Comparison of ENCODE assay signal across 8 mouse cellular contexts in the genomic region with DNA sequence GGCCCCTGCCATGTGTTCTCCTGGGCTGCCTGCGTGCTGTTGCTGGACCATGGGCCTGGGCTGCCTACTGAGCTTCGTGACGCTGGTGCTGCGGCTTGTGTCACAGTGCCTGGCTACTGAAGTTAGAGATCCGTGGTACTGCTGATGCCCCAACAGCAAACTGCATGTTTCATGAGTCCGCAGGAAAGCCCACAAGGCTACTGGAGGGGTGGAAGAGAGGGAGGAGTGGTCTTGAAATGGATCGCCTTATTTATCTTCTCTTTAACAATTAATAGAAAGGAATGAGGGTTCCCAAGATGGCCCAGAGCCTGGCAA. TPM values are rescaled to one million over a fixed set of nuclear protein-coding genes. Genes with fewer than 3 reads are reported as not detected.
DNase-seq lines count a peak whose midpoint lies in the region; ATAC-seq and TF ChIP-seq lines count a peak whose summit lies in the region.

Gene Tfam (minus strand): TSS at position 41 of the 315 bp plus-strand sequence.

- ATAC-seq in erythroblast, adult 5-6 weeks (replicated peaks; ENCODE audit: low FRiP score, poor library complexity, severe bottlenecking) = no peak
- no peak for ATAC-seq in forebrain, postnatal 0 days
- ATAC-seq in hindbrain, embryonic 16.5 days = no peak

- H3K4me2 ChIP-seq in forebrain, postnatal 0 days (ENCODE audit: low read depth) = peak within 1 kb of the TSS; percentile 96
- H3K4me2 ChIP-seq in hindbrain, embryonic 16.5 days (ENCODE audit: low read length) = peak within 1 kb of the TSS; percentile 88

- TF ChIP-seq POLR2A in MEL (IDR thresholded peaks at IDR 0.05; ENCODE audit: control insufficient read depth in 1 of 2, insufficient read depth in 1 of 2, low read depth in 1 of 2, low read length in 2 of 2, poor library complexity in 1 of 2) = peak in 1 of 2 experiments; percentile 25; a peak in 1 of 4 replicates

- DNase-seq in MEL (ENCODE audit: low read depth, low spot score) = no peak
- DNase-seq in forebrain, postnatal 0 days = no peak
- no peak for DNase-seq in retina, postnatal 1 day
- no peak for DNase-seq in kidney, adult 18-20 months

- H3K9me3 ChIP-seq in erythroblast, embryonic 14.5 days (ENCODE audit: control insufficient read depth, low read length) = no peaks in the 10 kb centered on the region
- H3K9me3 ChIP-seq in MEL (replicated peaks; ENCODE audit: insufficient read depth, low read length) = no peaks in the 10 kb centered on the region
- no peaks in the 10 kb centered on the region for H3K9me3 ChIP-seq in forebrain, postnatal 0 days (ENCODE audit: low read length)
- H3K9me3 ChIP-seq in hindbrain, embryonic 16.5 days (ENCODE audit: control insufficient read depth, low read length) = no peaks in the 10 kb centered on the region

- TF ChIP-seq CTCF in MEL (IDR thresholded peaks at IDR 0.05 in 2 of 3, conservative IDR thresholded peaks at IDR 0.05 in 1 of 3; ENCODE audit: control insufficient read depth in 1 of 3, insufficient read depth in 1 of 3, low read depth in 2 of 3, low read length in 3 of 3, poor library complexity in 1 of 3, severe bottlenecking in 1 of 3) = no peak
- TF ChIP-seq CTCF in forebrain, postnatal 0 days (IDR thresholded peaks at IDR 0.05; ENCODE audit: low read depth) = no peak

- peaks cover 29% of the 10 kb centered on the region for H3K36me3 ChIP-seq in erythroblast, embryonic 14.5 days (ENCODE audit: control insufficient read depth)
- H3K36me3 ChIP-seq in MEL (ENCODE audit: control insufficient read depth in 1 of 2, insufficient read depth in 2 of 2, low read length in 2 of 2) (peaks cover 12 to 22% of the 10 kb centered on the region in 2 experiments), macrophage (ENCODE audit: inconsistent target) (peaks cover 19% of the 10 kb centered on the region; the same call in 1 of the 2 replicates)
- peaks cover 18% of the 10 kb centered on the region for H3K36me3 ChIP-seq in forebrain, postnatal 0 days (ENCODE audit: insufficient read depth)
- H3K36me3 ChIP-seq in hindbrain, embryonic 16.5 days (ENCODE audit: control insufficient read depth, insufficient read depth, low read length) = peaks cover 13% of the 10 kb centered on the region

- H3K27ac ChIP-seq in MEL (ENCODE audit: control insufficient read depth, low read depth, low read length) = peak within 1 kb of the TSS; percentile 83
- peak within 1 kb of the TSS; percentile 77 for H3K27ac ChIP-seq in forebrain, postnatal 0 days (ENCODE audit: low read depth, low read length)
- H3K27ac ChIP-seq in hindbrain, embryonic 16.5 days (ENCODE audit: low read depth, low read length) = peak within 1 kb of the TSS; percentile 75
- H3K27ac ChIP-seq in macrophage = no peak within 1 kb of the TSS

- TF ChIP-seq EP300 in MEL (IDR thresholded peaks at IDR 0.05; ENCODE audit: low read depth in 1 of 2, low read length in 2 of 2) = no peak

- peaks cover 18% of the 10 kb centered on the region for H3K4me1 ChIP-seq in erythroblast, embryonic 14.5 days (ENCODE audit: control insufficient read depth)
- H3K4me1 ChIP-seq in MEL (ENCODE audit: control insufficient read depth in 1 of 2, insufficient read depth in 2 of 2, low read length in 2 of 2) = peaks cover 3 to 11% of the 10 kb centered on the region in 2 experiments
- peaks cover 5% of the 10 kb centered on the region; the same call in 1 of the 2 replicates for H3K4me1 ChIP-seq in forebrain, postnatal 0 days (ENCODE audit: insufficient read depth)
- peaks cover 7% of the 10 kb centered on the region for H3K4me1 ChIP-seq in hindbrain, embryonic 16.5 days (ENCODE audit: control insufficient read depth, insufficient read depth, low read depth, low read length)

- peak within 1 kb of the TSS; percentile 98 for H3K4me3 ChIP-seq in erythroblast, embryonic 14.5 days (replicated peaks)
- H3K4me3 ChIP-seq in MEL (ENCODE audit: control insufficient read depth in 1 of 2, insufficient read depth in 1 of 2, low read depth in 2 of 2, low read length in 2 of 2) (peak within 1 kb of the TSS; percentile 86 to 98), macrophage (ENCODE audit: inconsistent target) (peak within 1 kb of the TSS; percentile 66)
- peak within 1 kb of the TSS; percentile 78 for H3K4me3 ChIP-seq in forebrain, postnatal 0 days (ENCODE audit: low read depth, low read length)
- H3K4me3 ChIP-seq in hindbrain, embryonic 16.5 days (ENCODE audit: low read length) = peak within 1 kb of the TSS; percentile 96

- H3K79me2 ChIP-seq in MEL (ENCODE audit: control insufficient read depth, insufficient read depth, low read length, poor library complexity) = peaks cover 18% of the 10 kb centered on the region
- H3K79me2 ChIP-seq in macrophage (ENCODE audit: inconsistent target) = peaks cover 27% of the 10 kb centered on the region

- 5% methylated on average over 7 of the region's 7 CpGs for WGBS in forebrain, postnatal 0 days
- 1% methylated on average over 7 of the region's 7 CpGs for WGBS in hindbrain, embryonic 16.5 days
- WGBS in macrophage (ENCODE audit: missing documents) = 7% methylated on average over 7 of the region's 7 CpGs

- H3K27me3 ChIP-seq in erythroblast, embryonic 14.5 days (ENCODE audit: control insufficient read depth) = peaks cover 9% of the 10 kb centered on the region
- H3K27me3 ChIP-seq in MEL (ENCODE audit: control insufficient read depth in 1 of 2, insufficient read depth in 2 of 2, low read length in 2 of 2) = 0 out of 4 replicates have a peak, but pooled peaks cover 0 to 3% of the 10 kb centered on the region in 2 experiments
- H3K27me3 ChIP-seq in forebrain, postnatal 0 days (ENCODE audit: insufficient read depth, low read length) = no peaks in the 10 kb centered on the region
- no peaks in the 10 kb centered on the region for H3K27me3 ChIP-seq in hindbrain, embryonic 16.5 days (replicated peaks; ENCODE audit: control insufficient read depth, insufficient read depth, low read length)

- no peak for TF ChIP-seq RAD21 in MEL (IDR thresholded peaks at IDR 0.05; ENCODE audit: low read depth, low read length)

- peak within 1 kb of the TSS; percentile 91 for H3K9ac ChIP-seq in MEL (ENCODE audit: control insufficient read depth, low read depth, low read length, poor library complexity, severe bottlenecking)
- peak within 1 kb of the TSS; percentile 88 for H3K9ac ChIP-seq in forebrain, postnatal 0 days
- H3K9ac ChIP-seq in hindbrain, embryonic 16.5 days (ENCODE audit: low read depth, low read length) = peak within 1 kb of the TSS; percentile 84

TF ChIP-seq in MEL, 35 proteins besides CTCF, POLR2A, EP300 and RAD21 (continues in another document):
- no peak for TF ChIP-seq BHLHE40 (IDR thresholded peaks at IDR 0.05; ENCODE audit: borderline replicate concordance, low read depth, low read length)
- TF ChIP-seq ETS1 (IDR thresholded peaks at IDR 0.05; ENCODE audit: low read depth, low read length) = 0 out of 2 replicates have a peak, but pooled peaks have one; percentile 3
- no peak for TF ChIP-seq JUND (IDR thresholded peaks at IDR 0.05; ENCODE audit: low read depth, low read length)
- no peak for TF ChIP-seq POLR2AphosphoS2 (IDR thresholded peaks at IDR 0.05; ENCODE audit: low read length)
- no peak for TF ChIP-seq ZNF384 (IDR thresholded peaks at IDR 0.05; ENCODE audit: low read depth, low read length)
- no peak for TF ChIP-seq KAT2A (conservative IDR thresholded peaks at IDR 0.05; ENCODE audit: low read depth, low read length)
- TF ChIP-seq MAFK (IDR thresholded peaks at IDR 0.05; ENCODE audit: borderline replicate concordance, low read depth, low read length) = no peak
- TF ChIP-seq ZKSCAN1 (IDR thresholded peaks at IDR 0.05; ENCODE audit: low read depth, low read length) = no peak
- peak; percentile 93 for TF ChIP-seq MXI1 (IDR thresholded peaks at IDR 0.05; ENCODE audit: low read depth, low read length)
- TF ChIP-seq TCF12 (IDR thresholded peaks at IDR 0.05; ENCODE audit: low read depth, low read length) = no peak
- TF ChIP-seq MYC (IDR thresholded peaks at IDR 0.05; ENCODE audit: low read depth, low read length) = peak; percentile 84
- TF ChIP-seq SIN3A (IDR thresholded peaks at IDR 0.05; ENCODE audit: low read length) = peak; percentile 63; the same call in 1 of the 2 replicates
- TF ChIP-seq USF2 (IDR thresholded peaks at IDR 0.05; ENCODE audit: borderline replicate concordance in 1 of 2, insufficient read depth in 1 of 2, low read depth in 1 of 2, low read length in 2 of 2) = no peak
- TF ChIP-seq POLR2AphosphoS5 (IDR thresholded peaks at IDR 0.05; ENCODE audit: borderline replicate concordance, low read depth, low read length) = no peak
- no peak for TF ChIP-seq TBP (IDR thresholded peaks at IDR 0.05; ENCODE audit: low read depth, low read length)
- no peak; the same call in 1 of the 2 replicates for TF ChIP-seq MAZ (IDR thresholded peaks at IDR 0.05; ENCODE audit: low read depth, low read length)
- no peak; the same call in 1 of the 2 replicates for TF ChIP-seq RCOR1 (IDR thresholded peaks at IDR 0.05; ENCODE audit: low read depth, low read length)
- TF ChIP-seq ZC3H11A (IDR thresholded peaks at IDR 0.05; ENCODE audit: low read depth, low read length) = no peak
- peak; percentile 86; the same call in 1 of the 2 replicates for TF ChIP-seq MAX (IDR thresholded peaks at IDR 0.05; ENCODE audit: low read length)
- TF ChIP-seq NELFE (IDR thresholded peaks at IDR 0.05; ENCODE audit: low read depth, low read length) = peak; percentile 40
- TF ChIP-seq CHD2 (IDR thresholded peaks at IDR 0.05; ENCODE audit: low read length) = no peak
- TF ChIP-seq MYB (IDR thresholded peaks at IDR 0.05; ENCODE audit: low read depth, low read length) = no peak
- TF ChIP-seq ZMIZ1 (IDR thresholded peaks at IDR 0.05; ENCODE audit: low read depth, low read length) = no peak; the same call in 1 of the 2 replicates

RNA-seq across cellular contexts. Expression of gene Tfam, which starts in this region (rescaled TPM):
- polyA plus RNA-seq in erythroblast, embryonic 14.5 days (2012) = 0.28 and 0.43 TPM in 2 replicates
- 4.0 and 8.4 TPM in 2 replicates for total RNA-seq in erythroblast, adult 5-6 weeks (2015; ENCODE audit: low replicate concordance)
- 17.6 and 46.9 TPM in 2 replicates for total RNA-seq in erythroblast, adult 5-6 weeks (2017; ENCODE audit: low replicate concordance)
- total RNA-seq in MEL (2012; rRNA removed) = 73.7 and 76.4 TPM in 2 replicates
- polyA plus RNA-seq in MEL (2012; ENCODE audit: insufficient read depth in 1 of 2, insufficient read length in 2 of 2, low read depth in 1 of 2, low replicate concordance in 2 of 2, missing spikeins in 1 of 2) = 10 to 100 TPM; 55.9 to 97.8 TPM
- total RNA-seq in forebrain, postnatal 0 days (2014; rRNA removed) = 25.1 and 50.9 TPM in 2 replicates
- 46.9 and 47.7 TPM in 2 replicates for polyA plus RNA-seq in forebrain, postnatal 0 days (2015; fragmentation: Nextera tagmentation; extraction: Ambion mirVana)
- polyA plus RNA-seq in hindbrain, embryonic 16.5 days (2015; fragmentation: Nextera tagmentation; extraction: Ambion mirVana) = 41.4 and 50.6 TPM in 2 replicates
- 10 to 100 TPM in 2 of 26 experiments, 1 to 10 TPM in 24; 1.4 to 11.6 (median 7.1) TPM for total RNA-seq in macrophage (2018; cell fraction: chromatin; rRNA removed)
- total RNA-seq in macrophage (2018; cell fraction: cytosol; rRNA removed) = 10 to 100 TPM in 22 of 26 experiments, 1 to 10 TPM in 4; 6.5 to 24.2 (median 14.6) TPM
- total RNA-seq in macrophage (2018; cell fraction: nucleus; rRNA removed) = 10 to 100 TPM in 6 of 26 experiments, 1 to 10 TPM in 20; 1.8 to 17.5 (median 7.5) TPM
- polyA plus RNA-seq in macrophage (2018) = 22.4 to 46.9 TPM (median 28.1 TPM) in 3 replicates

Comparison
In these comparisons a context has a peak if more than half of its experiments do, and no peak if none do; other contexts are left out.
1. RNA of gene Tfam (polyA plus RNA-seq): 55.9 to 97.8 TPM in MEL, 41.4 to 50.6 TPM in hindbrain, embryonic 16.5 days, 22.4 to 46.9 TPM in macrophage and 46.9 to 47.7 TPM in forebrain, postnatal 0 days; 0.28 to 0.43 TPM in erythroblast, embryonic 14.5 days; every median in the first group is over 10 times any median in the second.
2. Peak in every context shown above with its lines, with median percentiles within 50 percentile points of each other: H3K4me3 ChIP-seq and H3K9ac ChIP-seq.